Mouse (Mus musculus): ENCODE results near the gene Olfr644. TPM values are rescaled to one million over a fixed set of nuclear protein-coding genes. Genes with fewer than 3 reads are reported as not detected.

The Olfr644 gene
- polyA plus RNA-seq (2014; fragmentation: Illumina TruSeq; extraction: RNeasy Lipid Tissue Mini Kit (QIAGEN cat#74804); ENCODE audit: low read depth, low replicate concordance) = not detected

GRCm38 (mm10) chr7:104071769-104072168 is at the start of gene Olfr644:
TSS of gene Olfr644 (minus strand) at chr7:104071869.

GRCm38 (mm10) chr7:104104757-104104972 is 33.0 kb upstream of the Olfr644 start, which contains the start of gene Olfr646:
TSS of gene Olfr646 (plus strand) at chr7:104104873.

GRCm38 (mm10) chr7:104085365-104085764 is 13.7 kb upstream of the Olfr644 start, which contains the start of gene Olfr645:
TSS of gene Olfr645 (minus strand) at chr7:104085465.

GRCm38 (mm10) chr7:104061345-104061744 is 10.3 kb downstream of the Olfr644 start, which contains the start of gene 4930516K23Rik:
TSS of gene 4930516K23Rik (minus strand) at chr7:104061445.

DNA sequence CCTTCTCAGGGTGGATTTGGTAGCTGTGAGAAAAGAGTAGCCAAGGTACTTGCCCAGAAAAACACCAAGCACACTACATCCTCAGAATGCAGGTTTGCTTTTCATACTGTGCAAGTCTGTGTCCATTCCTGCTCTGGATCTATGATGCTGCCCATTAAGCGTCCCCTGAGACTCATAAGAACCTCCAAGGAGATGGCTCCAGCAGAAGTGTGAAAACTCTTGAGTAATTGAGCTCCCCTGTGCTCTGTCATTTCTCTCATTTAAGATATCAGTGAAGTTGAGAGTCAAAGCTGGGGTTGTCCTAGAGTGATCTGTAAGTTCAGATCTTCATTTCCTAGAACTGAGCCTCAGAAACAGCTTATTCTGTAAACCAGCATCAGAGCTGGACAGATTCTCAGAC is 19.1 kb downstream of the Olfr644 start, which contains the start of gene Olfr642:
Olfr642 (minus strand) TSS at position 101 of the 400 bp plus-strand sequence.

GRCm38 (mm10) chr7:104035145-104035544 is 36.5 kb downstream of the Olfr644 start, which contains the start of gene Olfr641:
TSS of gene Olfr641 (plus strand) at chr7:104035445.

DNA sequence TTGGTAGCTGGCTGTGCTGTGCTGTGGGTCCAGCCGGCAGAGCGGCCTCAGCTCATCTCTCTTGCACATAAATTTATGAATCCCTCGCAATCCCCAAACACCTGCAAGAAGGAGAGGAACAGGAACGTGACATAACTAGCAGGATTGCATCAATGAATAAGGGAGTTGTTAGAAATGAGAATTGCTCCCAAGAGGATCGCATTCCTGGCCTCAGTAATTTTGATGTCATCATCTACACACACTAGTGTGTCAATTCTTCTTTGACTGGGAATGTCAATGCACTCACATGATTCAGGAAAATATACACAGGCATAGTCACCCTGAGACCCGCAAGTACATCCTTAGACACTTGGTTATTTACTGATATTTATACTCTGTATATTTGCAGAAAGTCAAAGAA is 46.2 kb downstream of the Olfr644 start, which contains the start of gene Olfr640:
Olfr640 (minus strand) TSS at position 101 of the 400 bp plus-strand sequence.

DNA sequence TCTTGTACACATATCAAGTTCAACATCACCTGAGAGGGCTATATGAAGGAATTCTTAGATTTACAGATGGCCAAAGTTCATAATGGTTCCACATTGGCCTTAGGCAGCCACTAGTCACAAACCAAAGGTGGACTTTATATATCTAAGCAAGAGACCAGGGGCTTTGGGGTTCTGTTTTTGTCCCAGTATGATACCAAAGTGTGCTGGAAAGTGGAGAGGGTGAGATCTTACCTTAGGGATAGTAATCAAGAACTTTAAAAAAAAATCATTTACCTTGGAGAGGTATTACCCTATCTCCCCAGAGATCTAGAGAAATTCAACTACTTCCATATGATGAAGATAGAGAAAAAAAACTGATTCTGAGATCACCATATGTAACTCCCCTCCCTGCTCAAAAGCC is 54.5 kb downstream of the Olfr644 start, which contains the start of gene Olfr639:
Olfr639 (minus strand) TSS at position 101 of the 400 bp plus-strand sequence.

Other genes starting within 250 kb of the Olfr644 start
- gene Hbb-bs, start 243.8 kb downstream of the Olfr644 start, polyA plus RNA-seq (2014; fragmentation: Illumina TruSeq; extraction: RNeasy Lipid Tissue Mini Kit (QIAGEN cat#74804); ENCODE audit: low read depth, low replicate concordance) = 9.6 TPM
- gene Hbb-bh2, start 231.3 kb downstream of the Olfr644 start, polyA plus RNA-seq (2014; fragmentation: Illumina TruSeq; extraction: RNeasy Lipid Tissue Mini Kit (QIAGEN cat#74804); ENCODE audit: low read depth, low replicate concordance) = not detected
- not detected for gene Hbb-bh1, start 228.7 kb downstream of the Olfr644 start, polyA plus RNA-seq (2014; fragmentation: Illumina TruSeq; extraction: RNeasy Lipid Tissue Mini Kit (QIAGEN cat#74804); ENCODE audit: low read depth, low replicate concordance)
- not detected for gene Hbb-y, start 218.7 kb downstream of the Olfr644 start, polyA plus RNA-seq (2014; fragmentation: Illumina TruSeq; extraction: RNeasy Lipid Tissue Mini Kit (QIAGEN cat#74804); ENCODE audit: low read depth, low replicate concordance)
- gene Olfr66, start 185.6 kb downstream of the Olfr644 start, polyA plus RNA-seq (2014; fragmentation: Illumina TruSeq; extraction: RNeasy Lipid Tissue Mini Kit (QIAGEN cat#74804); ENCODE audit: low read depth, low replicate concordance) = not detected
- gene Olfr64, start 177.4 kb downstream of the Olfr644 start, polyA plus RNA-seq (2014; fragmentation: Illumina TruSeq; extraction: RNeasy Lipid Tissue Mini Kit (QIAGEN cat#74804); ENCODE audit: low read depth, low replicate concordance) = not detected
- not detected for gene Olfr65, start 168.4 kb downstream of the Olfr644 start, polyA plus RNA-seq (2014; fragmentation: Illumina TruSeq; extraction: RNeasy Lipid Tissue Mini Kit (QIAGEN cat#74804); ENCODE audit: low read depth, low replicate concordance)
- not detected for gene Olfr631, start 143.0 kb downstream of the Olfr644 start, polyA plus RNA-seq (2014; fragmentation: Illumina TruSeq; extraction: RNeasy Lipid Tissue Mini Kit (QIAGEN cat#74804); ENCODE audit: low read depth, low replicate concordance)
- not detected for gene Olfr632, start 137.5 kb downstream of the Olfr644 start, polyA plus RNA-seq (2014; fragmentation: Illumina TruSeq; extraction: RNeasy Lipid Tissue Mini Kit (QIAGEN cat#74804); ENCODE audit: low read depth, low replicate concordance)
- gene Olfr633, start 127.4 kb downstream of the Olfr644 start, polyA plus RNA-seq (2014; fragmentation: Illumina TruSeq; extraction: RNeasy Lipid Tissue Mini Kit (QIAGEN cat#74804); ENCODE audit: low read depth, low replicate concordance) = not detected
- 0.03 TPM for gene Olfr635, start 100.7 kb downstream of the Olfr644 start, polyA plus RNA-seq (2014; fragmentation: Illumina TruSeq; extraction: RNeasy Lipid Tissue Mini Kit (QIAGEN cat#74804); ENCODE audit: low read depth, low replicate concordance)
- gene Olfr638, start 73.1 kb downstream of the Olfr644 start, polyA plus RNA-seq (2014; fragmentation: Illumina TruSeq; extraction: RNeasy Lipid Tissue Mini Kit (QIAGEN cat#74804); ENCODE audit: low read depth, low replicate concordance) = not detected
- 0.07 TPM for gene Olfr639, start 54.6 kb downstream of the Olfr644 start, polyA plus RNA-seq (2014; fragmentation: Illumina TruSeq; extraction: RNeasy Lipid Tissue Mini Kit (QIAGEN cat#74804); ENCODE audit: low read depth, low replicate concordance)
- not detected for gene Olfr640, start 46.3 kb downstream of the Olfr644 start, polyA plus RNA-seq (2014; fragmentation: Illumina TruSeq; extraction: RNeasy Lipid Tissue Mini Kit (QIAGEN cat#74804); ENCODE audit: low read depth, low replicate concordance)
- gene Olfr641, start 36.4 kb downstream of the Olfr644 start, polyA plus RNA-seq (2014; fragmentation: Illumina TruSeq; extraction: RNeasy Lipid Tissue Mini Kit (QIAGEN cat#74804); ENCODE audit: low read depth, low replicate concordance) = not detected
- 0.13 TPM for gene Olfr642, start 19.2 kb downstream of the Olfr644 start, polyA plus RNA-seq (2014; fragmentation: Illumina TruSeq; extraction: RNeasy Lipid Tissue Mini Kit (QIAGEN cat#74804); ENCODE audit: low read depth, low replicate concordance)
- gene 4930516K23Rik, start 10.4 kb downstream of the Olfr644 start, polyA plus RNA-seq (2014; fragmentation: Illumina TruSeq; extraction: RNeasy Lipid Tissue Mini Kit (QIAGEN cat#74804); ENCODE audit: low read depth, low replicate concordance) = 0.67 TPM
- 0.07 TPM for gene Olfr645, start 13.6 kb upstream of the Olfr644 start, polyA plus RNA-seq (2014; fragmentation: Illumina TruSeq; extraction: RNeasy Lipid Tissue Mini Kit (QIAGEN cat#74804); ENCODE audit: low read depth, low replicate concordance)
- gene Olfr646, start 33.0 kb upstream of the Olfr644 start, polyA plus RNA-seq (2014; fragmentation: Illumina TruSeq; extraction: RNeasy Lipid Tissue Mini Kit (QIAGEN cat#74804); ENCODE audit: low read depth, low replicate concordance) = not detected
- gene Ubqln5, start 58.0 kb upstream of the Olfr644 start, polyA plus RNA-seq (2014; fragmentation: Illumina TruSeq; extraction: RNeasy Lipid Tissue Mini Kit (QIAGEN cat#74804); ENCODE audit: low read depth, low replicate concordance) = 11.9 TPM
- gene Olfr643, start 65.5 kb upstream of the Olfr644 start, polyA plus RNA-seq (2014; fragmentation: Illumina TruSeq; extraction: RNeasy Lipid Tissue Mini Kit (QIAGEN cat#74804); ENCODE audit: low read depth, low replicate concordance) = 0.60 TPM
- 409 TPM for gene Ubqln3, start 71.4 kb upstream of the Olfr644 start, polyA plus RNA-seq (2014; fragmentation: Illumina TruSeq; extraction: RNeasy Lipid Tissue Mini Kit (QIAGEN cat#74804); ENCODE audit: low read depth, low replicate concordance)
- 353 TPM for gene Ubqlnl, start 78.7 kb upstream of the Olfr644 start, polyA plus RNA-seq (2014; fragmentation: Illumina TruSeq; extraction: RNeasy Lipid Tissue Mini Kit (QIAGEN cat#74804); ENCODE audit: low read depth, low replicate concordance)
- not detected for gene Olfm5, start 93.0 kb upstream of the Olfr644 start, polyA plus RNA-seq (2014; fragmentation: Illumina TruSeq; extraction: RNeasy Lipid Tissue Mini Kit (QIAGEN cat#74804); ENCODE audit: low read depth, low replicate concordance)
- gene Olfr648, start 111.5 kb upstream of the Olfr644 start, polyA plus RNA-seq (2014; fragmentation: Illumina TruSeq; extraction: RNeasy Lipid Tissue Mini Kit (QIAGEN cat#74804); ENCODE audit: low read depth, low replicate concordance) = 0.17 TPM
- not detected for gene Olfr649, start 124.1 kb upstream of the Olfr644 start, polyA plus RNA-seq (2014; fragmentation: Illumina TruSeq; extraction: RNeasy Lipid Tissue Mini Kit (QIAGEN cat#74804); ENCODE audit: low read depth, low replicate concordance)
- 4.9 TPM for gene Trim6, start 146.9 kb upstream of the Olfr644 start, polyA plus RNA-seq (2014; fragmentation: Illumina TruSeq; extraction: RNeasy Lipid Tissue Mini Kit (QIAGEN cat#74804); ENCODE audit: low read depth, low replicate concordance)
- gene Trim34a, start 172.6 kb upstream of the Olfr644 start, polyA plus RNA-seq (2014; fragmentation: Illumina TruSeq; extraction: RNeasy Lipid Tissue Mini Kit (QIAGEN cat#74804); ENCODE audit: low read depth, low replicate concordance) = 2.3 TPM
- gene Trim5, start 216.2 kb upstream of the Olfr644 start, polyA plus RNA-seq (2014; fragmentation: Illumina TruSeq; extraction: RNeasy Lipid Tissue Mini Kit (QIAGEN cat#74804); ENCODE audit: low read depth, low replicate concordance) = 0.57 TPM
- 5.9 TPM for gene Trim12a, start 243.6 kb upstream of the Olfr644 start, polyA plus RNA-seq (2014; fragmentation: Illumina TruSeq; extraction: RNeasy Lipid Tissue Mini Kit (QIAGEN cat#74804); ENCODE audit: low read depth, low replicate concordance)

Data from testis, adult 10 weeks (tissue).